Mouse (Mus musculus) gonadal fat pad, adult 2 months (tissue): Measurements from ENCODE around the gene Rabggta. TPM values are rescaled to one million over a fixed set of nuclear protein-coding genes. Genes with fewer than 3 reads are reported as not detected.

Source experiments
- DNase-seq: peaks from one replicate; pipeline ENCODE4 v3.0.0-alpha.2; 2012; ENCODE audit warnings: low read depth
- polyA plus RNA-seq: library from polyadenylated mRNA; depleted of rRNA; stranded (reverse); fragments of >200 nt; gene quantifications from 2 replicates; pipeline ENCODE4 v1.2.3, GENCODE M21; 2012; rRNA removed

The Rabggta gene
- polyA plus RNA-seq, 1 experiment: 48.4 TPM

- no peak for DNase-seq
Observed at GRCm38 (mm10) chr14:55697226-55697625, 24.8 kb downstream of the Rabggta start.

GRCm38 (mm10) chr14:55689433-55689832 lies 32.6 kb downstream of the Rabggta start:
- no peak for DNase-seq

GRCm38 (mm10) chr14:55682118-55682493 lies 40.0 kb downstream of the Rabggta start:
- DNase-seq: no peak

- peak; percentile 50 for DNase-seq
Observed at GRCm38 (mm10) chr14:55681160-55682117, 40.6 kb downstream of the Rabggta start, which contains the start of gene Tinf2. Gene Tinf2 (minus strand): TSS chr14:55681820.

- DNase-seq: no peak
Observed at GRCm38 (mm10) chr14:55677615-55678014, 44.4 kb downstream of the Rabggta start.

- DNase-seq: no peak
Observed at GRCm38 (mm10) chr14:55672741-55673060, 49.4 kb downstream of the Rabggta start.

- peak; percentile 93 for DNase-seq
Observed at GRCm38 (mm10) chr14:55671833-55672740, 50.0 kb downstream of the Rabggta start, which contains the start of the genes Gmpr2 and Nedd8. Gene Gmpr2 (plus strand): TSS chr14:55671941. Gene Nedd8 (minus strand): TSS chr14:55672124.

GRCm38 (mm10) chr14:55671486-55671832 lies 50.6 kb downstream of the Rabggta start:
- no peak for DNase-seq

Other genes starting within 250 kb of the Rabggta start
- gene Dhrs4, start 243.5 kb downstream of the Rabggta start, polyA plus RNA-seq: 59.9 and 69.7 TPM in 2 replicates
- gene Carmil3, start 231.6 kb downstream of the Rabggta start, polyA plus RNA-seq: 2.2 and 2.5 TPM in 2 replicates
- gene Cpne6, start 211.8 kb downstream of the Rabggta start, polyA plus RNA-seq: 0.39 and 0.74 TPM in 2 replicates
- gene Nrl, start 197.3 kb downstream of the Rabggta start, polyA plus RNA-seq: not detected in 2 replicates
- gene Pck2, start 182.0 kb downstream of the Rabggta start, polyA plus RNA-seq: 46.6 and 53.5 TPM in 2 replicates
- gene Dcaf11, start 162.3 kb downstream of the Rabggta start, polyA plus RNA-seq: 186 and 207 TPM in 2 replicates
- gene A730061H03Rik, start 161.9 kb downstream of the Rabggta start, polyA plus RNA-seq: 5.5 and 6.6 TPM in 2 replicates
- gene Fitm1, start 146.6 kb downstream of the Rabggta start, polyA plus RNA-seq: 1.6 and 4.0 TPM in 2 replicates
- 62.8 and 71.9 TPM in 2 replicates for gene Psme1, start 144.1 kb downstream of the Rabggta start, polyA plus RNA-seq
- 37.4 and 62.0 TPM in 2 replicates for gene Emc9, start 137.0 kb downstream of the Rabggta start, polyA plus RNA-seq
- gene Psme2, start 131.2 kb downstream of the Rabggta start, polyA plus RNA-seq: 85.1 and 122 TPM in 2 replicates
- gene Rnf31, start 130.6 kb downstream of the Rabggta start, polyA plus RNA-seq: 29.9 and 31.3 TPM in 2 replicates
- gene Irf9, start 118.7 kb downstream of the Rabggta start, polyA plus RNA-seq: 63.1 and 66.8 TPM in 2 replicates
- 8.0 and 30.7 TPM in 2 replicates for gene Rec8, start 104.2 kb downstream of the Rabggta start, polyA plus RNA-seq
- 93.1 and 112 TPM in 2 replicates for gene Ipo4, start 86.3 kb downstream of the Rabggta start, polyA plus RNA-seq
- gene Gm49378, start 84.4 kb downstream of the Rabggta start, polyA plus RNA-seq: 3.5 and 4.7 TPM in 2 replicates
- 103 and 117 TPM in 2 replicates for gene Tm9sf1, start 78.5 kb downstream of the Rabggta start, polyA plus RNA-seq
- gene Tssk4, start 72.1 kb downstream of the Rabggta start, polyA plus RNA-seq: 4.4 and 4.6 TPM in 2 replicates
- 33.1 and 34.8 TPM in 2 replicates for gene Mdp1, start 61.8 kb downstream of the Rabggta start, polyA plus RNA-seq
- 17.9 and 24.6 TPM in 2 replicates for gene Gmpr2, start 50.3 kb downstream of the Rabggta start, polyA plus RNA-seq
- 262 and 441 TPM in 2 replicates for gene Nedd8, start 50.1 kb downstream of the Rabggta start, polyA plus RNA-seq
- 12.3 and 12.4 TPM in 2 replicates for gene Tinf2, start 40.4 kb downstream of the Rabggta start, polyA plus RNA-seq
- 4.3 and 4.4 TPM in 2 replicates for gene Tgm1, start 8.3 kb downstream of the Rabggta start, polyA plus RNA-seq
- 92.5 and 99.0 TPM in 2 replicates for gene Dhrs1, start 23.4 kb upstream of the Rabggta start, polyA plus RNA-seq
- gene Nop9, start 23.4 kb upstream of the Rabggta start, polyA plus RNA-seq: 16.7 and 18.1 TPM in 2 replicates
- 5.9 and 8.3 TPM in 2 replicates for gene Cideb, start 36.2 kb upstream of the Rabggta start, polyA plus RNA-seq
- gene Ltb4r2, start 39.2 kb upstream of the Rabggta start, polyA plus RNA-seq: 1.5 and 2.2 TPM in 2 replicates
- 3.8 and 4.6 TPM in 2 replicates for gene Ltb4r1, start 43.7 kb upstream of the Rabggta start, polyA plus RNA-seq
- 12.6 and 13.6 TPM in 2 replicates for gene Adcy4, start 61.8 kb upstream of the Rabggta start, polyA plus RNA-seq
- gene Ripk3, start 66.6 kb upstream of the Rabggta start, polyA plus RNA-seq: 9.1 and 10.7 TPM in 2 replicates
- gene Nfatc4, start 100.9 kb upstream of the Rabggta start, polyA plus RNA-seq: 12.1 and 12.7 TPM in 2 replicates
- 3.4 and 4.9 TPM in 2 replicates for gene Nynrin, start 131.7 kb upstream of the Rabggta start, polyA plus RNA-seq
- gene Cbln3, start 162.1 kb upstream of the Rabggta start, polyA plus RNA-seq: 0.28 and 0.54 TPM in 2 replicates
- gene Khnyn, start 162.7 kb upstream of the Rabggta start, polyA plus RNA-seq: 14.3 and 14.7 TPM in 2 replicates
- gene Sdr39u1, start 178.0 kb upstream of the Rabggta start, polyA plus RNA-seq: 62.6 and 68.9 TPM in 2 replicates
- gene Cma1, start 222.4 kb upstream of the Rabggta start, polyA plus RNA-seq: 2.0 and 2.6 TPM in 2 replicates
- not detected in 2 replicates for gene Cma2, start 228.7 kb upstream of the Rabggta start, polyA plus RNA-seq